Mouse (Mus musculus) cerebral cortex, adult 2 months (tissue): ENCODE measurements around the gene Ap2m1.

Experiments
- WGBS: fragments of 180-500 bp; shearing (Covaris S2); methylation state at CpG from one replicate; pipeline ENCODE4 v1.1.7; 2018; 5-methylcytosine and 5-hydroxymethylcytosine counted together

The Ap2m1 gene

GRCm38 (mm10) chr16:20530941-20531340 is 4.3 kb upstream of the Ap2m1 start:
- WGBS, result 95% methylated on average over 20 of the region's 20 CpGs

- 24% methylated on average over 10 of the region's 10 CpGs for WGBS
These were observed 522 bp upstream of the Ap2m1 start for GRCm38 (mm10) chr16:20534617-20535295.

- WGBS, result 21% methylated on average over 9 of the region's 9 CpGs
These were observed 895 bp downstream of the Ap2m1 start for GRCm38 (mm10) chr16:20536081-20536665.

- WGBS, result 6% methylated on average over 5 of the region's 5 CpGs
These were observed 1.8 kb downstream of the Ap2m1 start for GRCm38 (mm10) chr16:20537071-20537471.

- WGBS, result 13% methylated on average over 6 of the region's 6 CpGs
These were observed 2.5 kb downstream of the Ap2m1 start for GRCm38 (mm10) chr16:20537601-20538320.

- 48% methylated on average over 3 of the region's 3 CpGs for WGBS
These were observed 4.4 kb downstream of the Ap2m1 start for GRCm38 (mm10) chr16:20539649-20540048.

- WGBS, result 70% methylated on average over 4 of the region's 4 CpGs
These were observed 5.2 kb downstream of the Ap2m1 start for GRCm38 (mm10) chr16:20540438-20540837.

- 86% methylated on average over 10 of the region's 10 CpGs for WGBS
These were observed 10.4 kb downstream of the Ap2m1 start for GRCm38 (mm10) chr16:20545696-20546095.

GRCm38 (mm10) chr16:20547423-20547822 is 12.1 kb downstream of the Ap2m1 start:
- WGBS, result 49% methylated on average over 5 of the region's 5 CpGs

GRCm38 (mm10) chr16:20548096-20548948 is 13.0 kb downstream of the Ap2m1 start, which contains the start of gene Abcf3:
Gene Abcf3, plus strand, starts transcription at chr16:20548577.
- WGBS, result under 1% methylated on average over 56 of the region's 56 CpGs

- WGBS, result 46% methylated on average over 9 of the region's 9 CpGs
These were observed 13.9 kb downstream of the Ap2m1 start for GRCm38 (mm10) chr16:20549161-20549560.

GRCm38 (mm10) chr16:20551691-20552090 is 16.4 kb downstream of the Ap2m1 start:
- 94% methylated on average over 5 of the region's 5 CpGs for WGBS

GRCm38 (mm10) chr16:20552594-20552993 is 17.3 kb downstream of the Ap2m1 start:
- 82% methylated on average over 1 of the region's 1 CpGs for WGBS

GRCm38 (mm10) chr16:20555000-20555399 is 19.7 kb downstream of the Ap2m1 start:
- 66% methylated on average over 6 of the region's 6 CpGs for WGBS

GRCm38 (mm10) chr16:20557381-20557780 is 22.1 kb downstream of the Ap2m1 start:
- WGBS, result 85% methylated on average over 7 of the region's 7 CpGs

- WGBS, result 32% methylated on average over 1 of the region's 1 CpGs
These were observed 29.8 kb downstream of the Ap2m1 start for GRCm38 (mm10) chr16:20565075-20565474.

GRCm38 (mm10) chr16:20589366-20589938 is 54.2 kb downstream of the Ap2m1 start, which contains the start of gene Vwa5b2:
Gene Vwa5b2, plus strand, starts transcription at chr16:20589471.
- WGBS, result under 1% methylated on average over 24 of the region's 24 CpGs

- WGBS, result under 1% methylated on average over 39 of the region's 39 CpGs
These were observed 54.8 kb downstream of the Ap2m1 start for GRCm38 (mm10) chr16:20589939-20590679.

- 8% methylated on average over 17 of the region's 17 CpGs for WGBS
These were observed 55.4 kb downstream of the Ap2m1 start for GRCm38 (mm10) chr16:20590680-20591038.

GRCm38 (mm10) chr16:20591076-20591705 is 55.9 kb downstream of the Ap2m1 start:
- WGBS, result 33% methylated on average over 48 of the region's 48 CpGs
